Mouse (Mus musculus) A20 (cell line): Measurements from ENCODE around the gene Spata20.

Experiments
- DNase-seq: peaks from one replicate; pipeline ENCODE4 v3.0.0-alpha.2; 2011; ENCODE audit warnings: low read depth, low spot score

The Spata20 gene

DNA sequence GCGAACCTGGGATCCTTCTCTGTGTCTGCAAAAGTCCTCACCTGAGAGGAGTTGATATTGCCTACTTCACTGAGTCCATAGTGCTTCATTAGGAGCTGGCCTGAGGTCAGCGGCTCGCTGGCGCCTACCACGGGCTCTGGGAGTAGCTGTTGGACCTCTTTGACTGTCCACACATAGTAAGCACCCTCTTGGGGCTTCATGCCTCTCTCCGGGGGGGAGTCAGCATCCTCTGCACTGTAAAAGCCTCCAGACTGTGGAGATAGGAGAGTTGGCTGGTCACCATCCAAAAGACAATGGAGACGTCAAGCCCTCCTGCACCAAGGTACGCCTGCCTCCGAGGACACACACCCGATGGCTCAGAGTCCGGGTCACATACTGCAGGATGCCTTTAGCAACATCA lies 3.2 kb downstream of the Spata20 start:
- DNase-seq = no peak

GRCm38 (mm10) chr11:94481963-94482362 lies 4.0 kb downstream of the Spata20 start:
- DNase-seq = no peak

- no peak for DNase-seq
Observed at GRCm38 (mm10) chr11:94480382-94480781, 5.6 kb downstream of the Spata20 start.

DNA sequence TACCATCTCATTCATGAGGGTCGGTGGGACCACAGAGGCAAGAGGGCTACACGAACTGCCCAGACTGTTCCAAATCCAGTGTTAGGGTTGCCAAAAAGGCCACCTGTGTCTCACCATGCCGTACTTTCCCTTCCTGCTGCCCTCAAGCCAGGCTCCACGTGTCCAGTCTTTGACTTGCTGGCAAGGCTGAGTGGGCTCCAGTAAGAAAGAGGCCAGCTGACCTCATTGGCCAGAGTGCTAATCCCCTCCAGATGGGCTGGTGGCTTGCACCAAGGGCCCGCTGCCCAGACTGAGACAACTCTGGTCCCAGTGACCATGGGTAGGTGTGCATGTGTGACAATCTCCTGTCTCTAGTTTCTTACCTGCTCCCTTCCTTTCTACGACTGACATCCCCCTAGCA lies 8.3 kb downstream of the Spata20 start:
- DNase-seq = no peak

GRCm38 (mm10) chr11:94475722-94476121 lies 10.3 kb downstream of the Spata20 start:
- DNase-seq = no peak

DNA sequence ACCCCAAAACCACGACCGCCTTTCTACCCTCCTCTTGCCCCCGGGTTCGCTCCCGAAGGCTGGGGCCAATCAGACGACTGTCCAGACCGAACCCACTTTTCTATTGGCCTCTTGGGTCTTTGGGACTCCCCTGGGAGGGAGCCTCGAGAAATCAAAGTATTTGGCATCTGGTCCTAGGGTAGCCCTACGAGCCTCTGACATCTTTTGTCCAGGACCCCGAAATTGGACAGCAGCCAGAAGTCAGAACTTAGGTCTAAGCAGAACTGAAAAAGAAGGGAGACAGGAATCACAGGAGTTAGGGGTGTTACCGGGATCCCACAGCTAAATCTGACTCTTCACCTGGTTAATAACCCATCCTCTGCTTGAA lies 11.5 kb downstream of the Spata20 start:
- DNase-seq = no peak

GRCm38 (mm10) chr11:94473707-94474543 lies 12.1 kb downstream of the Spata20 start, which contains the start of gene Cacna1g:
Cacna1g (minus strand) TSS chr11:94474198.
- DNase-seq = peak; percentile 85

DNA sequence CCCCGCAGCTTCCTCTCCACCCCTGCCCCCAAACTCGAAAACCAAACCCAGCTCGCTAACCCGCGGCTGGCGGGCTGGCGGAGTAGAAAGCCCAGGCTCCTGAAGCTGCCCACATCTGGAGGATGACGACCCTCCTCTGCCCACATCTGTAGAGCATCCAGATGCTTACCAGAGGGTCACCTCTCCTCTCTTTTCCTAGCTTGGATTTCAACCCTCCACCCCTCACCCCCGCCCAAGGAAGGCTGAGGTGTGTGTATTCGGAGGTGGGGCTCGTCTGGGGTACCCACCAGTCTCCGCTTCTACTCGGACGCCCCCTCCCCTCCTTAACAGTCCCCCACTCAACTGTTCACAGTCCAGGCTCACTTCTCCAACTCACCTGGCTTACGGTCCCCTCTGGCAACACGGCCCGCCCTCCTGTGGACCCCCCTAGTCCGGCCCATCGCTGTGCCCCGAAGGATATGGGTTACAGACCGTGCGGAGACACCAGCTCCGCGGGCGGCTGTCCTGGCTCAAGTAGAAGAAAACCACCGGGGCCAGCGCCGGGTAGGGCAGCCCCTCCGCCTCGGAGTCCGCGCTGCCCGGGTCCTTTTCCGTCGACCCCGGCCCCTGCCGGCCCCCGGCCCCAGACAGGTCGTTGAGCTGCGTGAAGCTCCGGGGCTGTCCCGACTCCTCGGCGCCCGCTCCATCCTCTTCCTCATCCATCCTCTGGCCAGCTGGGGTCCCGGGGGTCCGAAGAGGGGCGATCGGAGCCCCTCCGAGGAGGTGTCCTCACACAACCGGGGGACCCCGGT lies 12.9 kb downstream of the Spata20 start:
- DNase-seq = no peak

DNA sequence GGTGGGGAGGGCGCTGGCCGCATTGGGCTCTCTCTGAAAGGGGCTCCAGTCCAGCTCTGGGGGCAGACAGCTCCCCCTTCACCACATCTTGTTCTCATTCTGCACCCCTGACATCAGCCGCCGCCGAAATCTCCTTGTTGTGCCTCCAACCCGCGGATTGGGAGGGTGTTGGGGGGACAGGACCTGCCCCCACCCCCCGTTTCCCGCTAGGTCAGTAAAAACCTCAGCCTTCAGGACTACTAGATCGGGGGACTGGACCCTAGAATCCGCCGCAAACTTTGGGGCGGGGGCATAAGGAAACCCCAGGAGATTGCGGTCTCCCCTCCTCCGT lies 13.4 kb downstream of the Spata20 start:
- DNase-seq = no peak

DNA sequence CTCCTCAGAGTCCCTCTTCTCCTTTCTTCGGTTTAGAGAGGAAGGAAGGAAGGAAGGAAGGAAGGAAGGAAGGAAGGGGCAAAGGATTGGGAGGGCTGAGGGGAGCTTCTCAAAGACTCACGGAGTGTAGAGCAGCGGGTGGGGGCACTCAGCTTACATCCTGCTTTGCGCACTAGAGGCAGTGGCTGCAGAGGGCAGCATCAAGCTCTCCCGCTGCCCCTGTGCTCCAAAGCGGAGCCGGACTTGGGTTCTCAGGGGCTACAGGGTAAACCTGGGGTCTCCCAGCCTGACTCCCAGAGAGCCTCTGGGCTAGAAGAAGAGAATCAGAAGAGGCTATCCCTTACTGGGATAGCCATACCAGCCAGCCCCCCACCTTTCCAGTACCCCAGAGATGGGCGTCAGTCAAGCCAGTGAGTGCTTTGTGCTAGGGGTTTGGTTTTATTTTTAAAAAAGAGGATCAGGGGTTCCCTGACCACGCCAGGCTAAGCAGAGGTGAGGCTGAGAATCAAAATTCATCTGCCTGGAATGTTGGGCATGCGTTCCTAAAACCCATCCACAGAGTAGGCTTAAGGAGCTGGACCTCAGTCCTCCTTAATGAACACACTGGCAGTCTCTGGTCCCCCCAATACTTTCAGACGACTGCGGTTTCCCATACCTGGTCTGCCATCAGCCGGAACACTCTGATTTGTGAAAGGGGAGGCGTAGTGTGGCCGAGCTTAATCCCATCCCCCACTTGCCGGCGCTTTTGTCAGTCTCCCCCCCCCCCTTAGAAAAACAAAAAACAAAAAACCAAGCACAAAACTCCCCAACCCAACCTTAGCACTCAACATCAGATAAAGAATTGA lies 14.0 kb downstream of the Spata20 start:
- DNase-seq = no peak

- no peak for DNase-seq
Observed at GRCm38 (mm10) chr11:94470391-94470790, 15.6 kb downstream of the Spata20 start.

GRCm38 (mm10) chr11:94469136-94470064 lies 16.6 kb downstream of the Spata20 start:
- no peak for DNase-seq

- no peak for DNase-seq
Observed at GRCm38 (mm10) chr11:94468582-94469064, 17.4 kb downstream of the Spata20 start.

DNA sequence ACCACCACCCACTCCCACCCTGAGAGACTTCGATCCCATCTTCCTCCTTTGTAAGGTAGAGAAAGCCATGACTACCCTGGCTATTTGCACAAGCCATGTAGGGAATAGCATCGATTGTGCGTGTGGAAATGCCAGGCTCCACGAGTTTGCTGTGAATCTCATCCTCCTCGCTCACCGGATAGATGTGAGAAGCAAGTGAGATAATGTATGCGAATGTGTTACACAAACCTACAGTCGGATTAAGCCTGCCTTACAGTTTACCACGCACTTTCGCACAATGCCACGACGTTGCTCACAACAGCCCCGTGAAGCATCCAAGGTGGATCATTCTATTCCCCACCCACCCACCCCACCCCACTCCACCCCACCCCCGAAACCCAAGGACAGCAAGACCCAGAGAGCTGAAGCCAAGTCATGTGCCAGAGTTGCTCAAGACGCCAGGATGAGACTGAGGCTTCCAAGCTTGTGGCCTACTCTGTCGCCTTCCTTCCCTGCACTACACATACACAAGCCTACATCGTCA lies 19.6 kb downstream of the Spata20 start:
- DNase-seq = no peak

DNA sequence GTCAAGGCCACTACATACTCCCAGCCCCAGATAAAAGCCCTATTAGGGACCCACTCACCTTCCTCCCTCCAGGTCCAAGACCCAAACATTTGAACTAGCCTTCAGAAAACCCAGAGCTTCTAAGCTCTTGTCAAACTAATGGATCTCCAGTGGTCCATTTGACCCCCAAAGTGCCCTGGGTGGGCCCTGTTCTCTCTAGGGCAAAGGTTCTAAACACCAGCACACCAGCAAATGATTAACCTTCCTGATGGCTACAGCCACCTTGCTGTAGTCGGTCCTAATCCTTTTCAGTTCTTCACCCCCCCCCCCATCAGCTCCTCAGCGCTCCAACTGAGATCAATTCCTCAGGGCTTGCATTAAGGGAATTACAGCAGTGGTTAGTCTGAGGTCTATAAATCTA lies 21.8 kb downstream of the Spata20 start:
- DNase-seq = no peak

DNA sequence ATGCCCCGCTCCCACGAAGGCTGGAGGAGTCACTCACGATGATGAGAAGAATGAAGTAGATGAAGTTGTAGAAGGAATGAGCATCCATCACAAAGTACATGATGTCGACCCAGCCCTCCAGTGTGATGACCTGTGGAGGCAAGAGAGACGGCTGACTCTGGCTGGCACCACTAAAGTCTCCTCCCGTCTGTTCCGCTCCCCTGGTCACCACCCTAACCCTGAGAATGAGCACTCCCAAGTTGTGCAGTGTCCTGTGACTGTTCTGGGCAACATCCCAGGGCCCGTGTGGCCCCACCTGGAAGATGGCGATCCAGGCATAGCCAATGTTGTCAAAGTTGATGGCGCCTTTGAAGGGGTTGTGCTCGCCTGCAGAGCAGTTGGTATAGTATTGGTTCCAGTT lies 24.1 kb downstream of the Spata20 start:
- no peak for DNase-seq

GRCm38 (mm10) chr11:94457001-94457400 lies 29.0 kb downstream of the Spata20 start:
- no peak for DNase-seq

- no peak for DNase-seq
Observed at GRCm38 (mm10) chr11:94456347-94456746, 29.6 kb downstream of the Spata20 start.

DNA sequence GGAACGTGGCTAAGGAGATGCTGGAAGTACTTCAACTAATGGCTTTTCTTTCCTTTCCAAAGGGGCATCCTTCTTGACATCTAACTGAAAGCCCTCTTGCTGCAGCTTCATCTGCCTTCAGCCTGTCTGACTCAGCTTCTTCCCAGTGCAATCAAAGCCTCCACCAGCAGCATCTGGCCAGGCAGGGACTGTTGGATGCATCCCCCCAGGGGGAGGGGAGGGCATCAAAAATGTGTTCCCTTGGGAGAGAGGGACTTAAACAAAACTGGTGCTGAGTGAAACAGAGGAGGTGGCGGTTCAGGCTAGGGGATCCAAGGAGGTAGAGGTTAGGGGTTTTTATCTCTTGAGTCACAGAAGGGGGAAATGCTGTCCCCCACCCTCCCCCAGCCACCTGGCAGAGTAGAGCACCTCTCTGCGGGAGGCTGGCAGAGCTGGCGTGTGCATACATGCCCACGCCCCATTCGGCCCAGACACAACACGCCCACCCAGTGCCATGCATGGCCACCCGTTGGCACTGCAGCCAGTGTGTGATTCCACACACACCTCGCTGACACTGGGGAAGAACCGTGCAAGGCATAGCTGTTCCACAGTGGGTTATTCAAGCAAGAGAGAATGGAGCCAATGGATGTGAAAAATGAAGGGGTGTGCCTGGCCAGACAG lies 30.7 kb downstream of the Spata20 start:
- DNase-seq = peak; percentile 8

GRCm38 (mm10) chr11:94454756-94455155 lies 31.2 kb downstream of the Spata20 start:
- DNase-seq = no peak
